Mouse (Mus musculus) right cerebral cortex, postnatal 10 days (tissue): ENCODE measurements around the gene Wnk2.
A peak's percentile ranks its signal among the peaks of the same experiment; 100 is the strongest.

Experiments
- DNase-seq, 2 experiments: peaks; one replicate each; pipeline ENCODE4 v3.0.0; 2021; ENCODE audit warnings: low spot score in 2 of 2

Wnk2 gene

DNA sequence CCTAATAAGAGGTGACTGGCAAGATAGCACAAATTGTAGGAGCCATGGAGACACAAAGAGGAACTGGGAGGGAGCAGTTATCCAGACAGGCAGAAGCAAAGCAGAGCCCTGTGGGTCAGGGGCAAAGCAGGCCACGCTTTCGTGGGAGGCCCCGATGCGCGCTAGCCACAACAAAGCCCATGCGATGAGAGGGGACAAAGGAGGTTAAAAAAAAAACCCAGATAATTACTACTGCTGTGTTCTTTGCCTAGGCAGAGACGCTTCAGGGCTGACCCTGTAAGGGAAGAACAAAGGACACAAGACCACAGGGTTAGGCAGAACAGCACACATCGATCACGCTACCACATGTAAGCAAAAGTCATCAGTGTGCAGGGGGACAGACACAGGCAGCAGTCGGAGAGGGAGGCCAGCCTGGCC, 103.7 kb downstream of the Wnk2 start:
- no peak for DNase-seq

DNA sequence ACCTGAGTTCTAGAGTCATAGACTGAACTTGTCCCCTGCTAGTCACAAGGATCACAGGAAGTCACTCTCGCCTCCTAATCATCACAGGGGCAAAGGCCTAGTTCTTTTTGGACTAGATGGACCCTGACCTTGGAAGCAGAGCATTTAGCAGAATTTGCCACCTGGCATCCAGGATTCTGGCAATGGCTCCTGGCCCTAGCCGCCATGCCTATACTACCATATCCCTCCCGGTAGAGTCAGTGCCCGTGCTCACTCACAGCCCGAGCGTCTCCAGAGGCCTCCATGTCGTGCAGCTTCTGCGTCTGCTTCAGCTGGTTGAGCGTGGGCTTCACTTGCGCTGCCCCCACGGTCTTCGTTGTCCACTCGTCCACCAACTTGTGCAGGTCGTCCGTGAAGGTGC, 105.4 kb downstream of the Wnk2 start:
- DNase-seq = no peak

DNA sequence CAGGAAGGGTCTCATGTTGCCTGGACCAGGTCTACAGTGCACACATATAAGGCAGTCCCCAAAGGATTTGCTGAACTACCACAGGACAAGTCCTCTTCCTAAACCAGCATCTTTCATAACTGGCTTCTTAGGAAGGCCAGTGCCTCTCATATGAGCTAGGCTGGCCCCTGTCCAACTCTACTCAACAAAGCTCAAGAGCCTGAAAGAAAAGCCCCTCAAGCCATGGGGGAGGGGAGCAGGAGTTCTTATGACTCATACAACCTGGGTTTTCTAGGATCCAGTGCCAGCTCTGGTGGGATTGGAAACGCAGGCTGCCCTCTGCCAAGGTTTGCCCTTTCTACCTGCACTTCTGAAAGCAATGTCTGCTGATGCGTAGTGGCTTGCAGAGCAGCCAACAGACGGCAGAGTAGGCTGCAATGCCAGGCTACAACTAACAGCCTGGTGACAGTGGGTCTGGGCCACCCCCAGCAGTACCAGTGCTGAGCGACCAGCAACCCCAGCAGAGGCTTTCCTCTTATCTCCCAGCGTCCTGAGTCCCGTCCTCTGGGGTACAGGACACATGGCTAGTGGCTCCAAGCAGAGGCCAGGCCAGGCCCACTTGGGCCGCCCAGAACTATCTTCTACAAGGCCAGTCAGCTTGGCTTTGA, 110.8 kb downstream of the Wnk2 start:
- DNase-seq = no peak

DNA sequence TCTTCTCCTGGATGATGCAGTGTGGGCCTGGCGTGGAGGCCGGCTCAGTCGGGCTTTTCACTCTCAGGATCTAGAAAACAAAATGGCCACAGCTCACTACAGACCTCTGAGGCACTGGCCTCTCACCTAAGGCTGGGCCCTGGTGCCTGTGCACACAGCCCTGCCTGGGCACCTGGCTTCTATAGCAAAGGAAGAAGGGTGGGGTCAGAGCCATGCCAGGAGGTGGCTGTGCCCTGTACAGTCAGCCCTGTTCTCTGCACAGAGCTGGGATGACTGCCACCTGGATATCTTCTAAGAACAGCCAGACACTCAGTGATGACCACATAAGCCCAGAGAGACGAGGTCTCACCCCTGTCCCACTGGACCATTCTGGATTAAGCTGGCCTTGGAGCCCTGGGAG, 111.4 kb downstream of the Wnk2 start:
- no peak for DNase-seq

DNA sequence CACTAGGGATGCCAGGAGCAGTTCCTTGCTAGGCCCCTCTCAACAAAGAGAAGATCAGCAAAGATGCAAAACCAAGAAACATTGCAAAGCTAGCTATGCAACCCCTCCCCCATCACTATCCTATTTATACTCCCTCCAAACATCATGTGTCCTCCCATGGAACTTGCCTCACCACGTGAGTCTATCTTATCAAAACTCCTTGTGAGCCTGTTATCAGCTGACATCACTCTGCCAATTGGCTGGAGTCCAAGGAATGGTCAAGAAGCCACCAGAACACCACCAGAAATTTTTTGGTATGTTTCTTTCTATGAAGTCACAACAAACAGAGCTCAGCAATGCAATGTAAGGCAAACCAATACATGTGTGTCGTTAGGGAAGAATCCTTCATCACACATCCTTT, 116.8 kb downstream of the Wnk2 start:
- DNase-seq = no peak

DNA sequence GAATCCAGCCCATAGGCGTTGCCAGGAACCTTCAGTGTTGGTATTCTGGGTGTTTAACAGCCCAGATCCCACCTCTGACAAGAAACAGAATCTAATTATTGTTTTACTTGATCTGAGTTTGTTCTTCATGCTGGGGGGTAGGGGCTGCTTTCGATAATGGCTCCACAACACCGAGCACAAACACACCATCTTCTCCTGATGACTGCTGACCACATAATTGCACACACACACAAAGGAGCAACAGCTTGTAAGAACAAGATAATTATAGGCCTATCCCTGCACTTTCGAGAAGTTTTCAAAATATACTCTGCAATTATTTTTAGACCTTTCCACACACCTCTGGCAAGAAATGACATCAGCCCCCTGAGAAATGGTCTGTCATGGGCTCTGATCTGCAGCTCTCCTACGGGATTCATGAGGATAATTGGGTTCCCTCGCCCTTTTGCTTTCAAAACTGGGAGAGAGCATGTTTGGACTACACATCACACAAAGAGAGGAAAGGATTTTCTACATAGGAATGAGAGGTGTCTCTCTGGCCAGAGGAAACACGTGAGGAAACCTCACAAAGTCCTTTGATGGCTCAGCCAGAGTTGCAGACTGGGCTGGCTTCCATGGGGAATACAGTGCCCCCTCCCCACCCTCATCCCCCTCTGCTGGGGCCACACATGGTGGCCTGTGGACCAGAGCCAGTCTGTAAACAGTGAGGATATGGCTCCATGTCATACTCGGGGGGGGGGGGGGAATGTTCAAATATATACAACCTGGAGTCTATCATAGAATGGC, 118.9 kb downstream of the Wnk2 start:
- DNase-seq = no peak

DNA sequence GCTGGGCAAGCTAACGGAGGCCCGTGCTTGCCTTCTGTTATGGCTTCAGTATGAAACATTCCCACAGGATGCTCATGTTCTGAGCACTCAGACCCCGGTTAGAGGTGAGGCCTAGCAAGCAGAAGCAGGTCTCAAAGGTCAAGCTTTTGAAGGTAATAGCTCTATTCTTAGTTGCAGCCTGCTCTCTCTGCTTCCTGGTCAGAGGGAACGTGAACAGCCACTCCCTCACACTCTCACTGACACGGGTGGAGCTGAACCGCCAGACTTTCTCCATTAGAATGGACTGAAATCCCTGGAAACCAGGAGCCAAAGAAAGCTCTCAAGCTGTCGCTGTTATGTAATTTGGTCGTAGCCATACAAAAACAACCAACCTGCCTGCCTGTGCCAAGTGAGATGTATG, 120.8 kb downstream of the Wnk2 start:
- DNase-seq = no peak

DNA sequence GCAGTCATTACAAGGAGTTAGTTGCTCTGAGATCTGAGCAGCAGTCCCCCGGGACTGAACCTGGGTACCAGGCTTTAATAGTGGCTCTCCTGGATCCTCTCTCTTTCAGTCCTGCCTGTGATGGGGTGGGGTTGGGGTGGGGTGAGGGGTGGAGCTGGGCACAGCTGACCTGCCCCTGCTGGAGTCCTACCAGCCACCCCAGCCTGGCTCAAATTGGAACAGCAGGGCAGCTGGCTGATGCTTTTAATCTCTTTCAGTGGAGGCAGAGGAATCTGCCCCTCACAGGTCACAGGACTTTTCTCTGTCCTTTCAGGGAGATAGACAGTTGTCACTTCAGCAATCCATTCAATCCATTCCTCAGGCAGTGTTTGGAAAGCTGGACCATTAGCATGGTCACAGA, 122.3 kb downstream of the Wnk2 start:
- no peak for DNase-seq

DNA sequence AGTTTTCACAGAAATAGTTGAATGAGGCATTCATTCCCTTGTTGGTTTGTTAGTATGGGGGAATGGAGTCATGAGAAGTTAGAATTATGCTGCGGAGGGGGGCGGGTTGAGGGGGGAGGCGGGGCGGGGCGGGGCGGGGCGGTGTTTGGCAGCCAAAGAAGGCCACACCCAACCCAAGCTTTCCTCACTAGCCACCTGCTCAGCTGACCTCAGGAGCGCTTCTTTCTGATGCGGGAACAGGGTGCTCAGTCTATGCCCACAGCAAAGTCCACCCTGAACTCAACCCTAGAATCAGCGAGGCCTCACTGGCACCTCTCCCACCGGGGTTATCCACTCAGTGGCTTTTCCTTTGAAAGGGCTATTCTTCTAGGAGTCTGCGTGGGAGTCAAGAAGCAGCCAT, 123.1 kb downstream of the Wnk2 start:
- DNase-seq = no peak

DNA sequence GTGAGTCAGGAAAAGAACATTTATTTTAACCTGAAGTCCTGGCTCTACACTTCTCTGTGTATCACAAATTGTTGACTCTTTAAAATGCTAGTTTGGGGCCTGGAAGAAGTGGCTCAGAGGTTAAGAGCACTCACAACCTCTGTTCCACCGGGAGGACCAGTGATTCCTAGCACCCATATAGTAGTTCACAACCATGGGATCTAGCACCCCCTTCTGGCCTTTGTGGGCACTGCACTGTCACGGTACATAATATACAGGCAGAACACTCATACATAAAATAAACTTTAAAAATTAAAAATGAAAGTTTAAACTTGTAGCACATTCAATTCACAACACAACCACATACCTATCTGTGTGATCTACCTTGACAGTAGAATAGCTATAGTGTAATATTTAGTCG, 126.1 kb downstream of the Wnk2 start:
- no peak for DNase-seq

DNA sequence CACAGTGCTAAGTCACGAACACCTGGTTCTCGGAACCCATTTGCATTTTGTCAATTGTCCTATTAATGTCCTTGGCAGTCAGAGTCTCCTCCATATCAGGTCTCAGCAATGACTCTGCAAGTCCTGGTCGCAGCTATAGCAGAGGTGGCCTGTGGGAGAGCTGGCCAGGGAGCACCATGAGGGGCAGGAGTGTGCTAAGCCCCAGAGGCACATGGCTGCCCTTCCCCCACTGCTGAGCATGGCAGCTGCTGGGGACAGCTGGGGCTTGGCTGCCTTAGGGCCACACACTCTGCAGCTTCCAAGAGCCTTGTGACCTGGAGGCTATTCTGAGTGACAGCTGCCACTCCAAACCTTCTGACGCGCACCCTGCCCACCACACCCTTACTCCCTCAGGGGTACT, 127.7 kb downstream of the Wnk2 start:
- no peak for DNase-seq

DNA sequence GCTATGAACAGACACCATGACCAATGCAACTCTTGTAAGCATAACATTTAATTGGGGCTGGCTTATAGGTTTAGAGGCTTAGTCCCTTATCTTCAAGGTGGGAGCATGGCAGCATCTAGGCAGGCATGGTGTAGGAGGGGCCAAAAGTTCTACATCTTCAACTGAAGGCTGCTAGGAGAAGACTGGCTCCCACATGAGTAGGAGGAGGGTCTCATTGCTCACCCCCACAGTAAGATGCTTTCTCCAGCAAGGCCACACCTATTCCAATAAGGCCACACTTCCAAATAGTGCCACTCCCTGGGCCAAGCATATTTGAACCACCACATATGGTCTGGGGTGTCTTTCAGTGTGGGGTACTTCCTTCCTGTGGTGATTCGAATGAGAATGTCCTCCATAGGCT, 130.4 kb downstream of the Wnk2 start:
- DNase-seq = no peak

DNA sequence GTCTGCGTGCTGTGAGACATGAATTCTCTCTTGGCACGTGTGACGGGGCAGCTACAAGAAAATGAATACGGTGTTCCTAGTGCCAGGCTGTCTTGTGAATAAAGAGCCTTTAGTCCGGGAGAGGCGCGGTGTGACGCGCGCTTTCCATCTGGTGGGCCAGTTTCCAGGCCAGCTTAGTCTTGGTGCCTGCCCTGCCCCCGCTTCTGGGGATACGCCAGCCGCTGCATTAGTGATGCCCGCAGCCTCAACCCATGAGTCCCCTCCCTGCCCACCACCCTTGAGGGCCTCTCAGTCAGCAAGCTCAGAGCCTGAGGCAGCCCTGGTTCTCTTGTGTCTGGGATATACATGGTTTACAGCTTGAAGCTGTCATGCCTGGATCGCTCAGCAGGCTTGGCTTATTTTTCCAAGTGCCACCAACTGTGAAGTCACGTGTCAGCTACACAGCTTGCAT, 131.5 kb downstream of the Wnk2 start:
- peak; percentile 93 to 95 for DNase-seq

DNA sequence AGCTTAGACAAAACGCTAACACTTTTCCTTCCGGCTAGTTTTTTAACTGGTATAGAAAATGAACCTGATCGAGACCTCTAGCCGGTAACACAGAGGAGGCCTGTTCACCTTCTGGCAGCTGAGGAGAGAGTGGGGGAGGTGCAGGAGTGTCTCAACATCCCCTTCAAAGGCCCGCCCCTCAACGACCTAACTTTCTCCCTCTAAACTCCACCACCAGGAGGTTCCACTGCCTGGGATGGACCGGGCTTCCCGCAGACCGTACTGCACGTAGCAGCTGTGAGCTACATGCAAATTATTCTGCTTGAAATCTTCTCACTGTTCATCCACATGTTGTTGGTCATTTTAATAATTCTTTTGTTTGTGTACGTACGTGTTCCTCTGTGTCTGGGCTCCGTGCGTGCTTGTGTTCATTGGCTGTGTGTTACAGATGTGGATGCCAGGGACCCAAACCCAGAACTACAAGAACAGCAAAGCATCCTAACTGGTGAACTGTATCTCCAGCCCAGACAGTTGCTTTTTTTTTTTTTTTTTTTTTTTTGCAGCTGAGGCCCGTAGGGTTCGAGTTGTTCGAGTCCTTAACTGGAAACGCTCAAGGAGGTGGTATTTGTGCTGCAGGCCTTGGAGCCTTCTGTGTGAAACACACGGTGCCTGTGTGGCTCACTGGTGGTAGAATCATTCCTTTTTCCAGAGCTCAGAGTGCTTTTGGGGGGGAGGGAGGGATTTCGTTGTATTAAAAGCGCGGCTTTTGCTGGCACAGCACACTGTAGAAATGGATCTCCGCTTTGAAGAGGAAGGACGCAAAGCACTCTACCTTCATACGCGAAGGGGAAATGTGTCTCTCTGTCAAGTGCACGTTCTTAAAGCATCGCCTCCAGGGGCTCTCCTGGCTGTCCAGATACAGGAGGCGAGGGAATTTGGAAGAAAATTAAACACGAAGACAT, 132.2 kb downstream of the Wnk2 start:
- peak; percentile 60 to 64 for DNase-seq

DNA sequence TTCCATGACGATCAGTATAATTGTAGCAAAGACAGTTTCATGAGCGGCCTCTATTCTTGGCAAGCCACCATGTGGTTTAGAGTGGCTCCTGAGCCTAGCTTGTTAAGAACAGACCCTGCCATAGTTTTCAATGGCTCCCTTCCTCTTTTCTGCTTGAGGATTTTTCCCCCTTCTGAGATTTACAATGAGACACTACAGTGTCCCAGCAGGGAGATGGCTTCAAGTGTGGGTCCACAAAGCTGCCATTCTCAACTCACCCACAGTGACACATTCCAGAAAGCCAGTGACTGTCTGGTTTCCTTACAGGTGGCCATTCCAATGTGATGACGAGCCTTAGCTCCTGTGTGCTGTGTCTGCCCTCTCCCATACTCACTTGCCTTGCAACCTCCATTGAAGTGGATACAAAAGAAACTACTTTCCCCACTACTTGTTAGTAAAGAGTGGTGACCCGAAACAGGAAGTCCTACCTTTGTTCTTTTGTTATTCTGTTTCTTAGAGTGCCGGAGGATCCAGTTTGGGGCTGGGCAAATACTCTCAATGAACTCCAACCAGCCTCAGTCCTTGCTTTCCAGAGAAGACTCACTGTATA, 134.5 kb downstream of the Wnk2 start:
- DNase-seq = no peak

DNA sequence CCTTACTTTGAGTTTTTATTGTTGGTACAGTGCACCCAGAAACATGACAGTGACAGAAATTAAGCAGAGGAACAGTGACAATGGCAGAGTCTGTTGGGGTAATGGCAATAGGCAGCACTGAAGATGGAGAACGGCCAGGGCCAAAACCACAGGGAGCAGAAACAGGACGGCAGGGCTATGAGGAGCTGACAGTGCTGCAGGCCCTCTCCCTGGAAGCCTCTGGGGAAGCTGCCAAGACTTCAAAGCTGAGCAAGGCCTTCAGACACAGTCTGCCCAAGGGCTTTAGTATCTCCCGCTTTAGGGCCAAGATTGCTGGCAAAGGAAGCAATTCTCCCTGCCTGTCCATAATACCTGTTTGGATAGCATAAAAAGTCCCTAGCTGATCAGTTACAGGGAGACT, 146.1 kb downstream of the Wnk2 start:
- peak; percentile 75 to 80 for DNase-seq

DNA sequence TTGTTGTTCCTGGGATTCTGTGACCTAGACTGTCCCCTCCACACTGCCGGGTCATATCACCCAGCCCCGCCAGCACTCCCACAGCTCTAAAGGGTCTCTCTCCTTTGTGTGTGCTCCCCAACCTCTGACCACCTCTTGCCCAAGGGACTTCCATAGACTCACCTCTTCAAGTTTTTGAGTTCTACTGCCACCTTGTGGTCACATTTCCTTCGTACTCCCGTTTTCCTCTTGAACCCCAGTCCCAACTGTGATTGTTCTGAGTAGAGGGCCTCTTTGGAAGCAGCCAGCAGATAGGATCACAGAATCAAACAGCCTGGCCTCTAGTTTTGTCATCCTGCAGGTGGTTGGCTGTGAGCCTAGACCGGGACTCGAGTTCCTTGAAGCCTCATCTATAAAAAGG, 149.2 kb downstream of the Wnk2 start:
- DNase-seq = peak; percentile 52 to 60

DNA sequence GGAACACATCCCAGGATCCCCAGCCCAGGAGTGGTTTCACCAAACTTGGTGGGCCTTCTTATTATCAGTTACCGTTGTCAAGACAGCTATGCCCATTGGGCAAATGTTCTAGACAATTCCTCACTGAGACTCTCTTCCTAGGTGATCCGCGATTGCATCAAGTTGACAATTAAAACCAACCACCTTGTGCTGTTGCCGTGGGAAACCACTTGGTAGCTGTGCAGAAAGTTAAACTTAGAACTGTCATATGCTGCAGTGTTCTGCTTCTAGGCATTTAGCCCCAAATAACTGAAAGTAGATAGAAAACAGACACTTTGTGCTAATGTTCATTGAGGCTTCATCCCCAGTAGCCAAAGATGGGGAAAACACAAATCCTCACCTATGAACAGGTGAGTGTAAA, 151.1 kb downstream of the Wnk2 start:
- DNase-seq = peak; percentile 34 to 57

DNA sequence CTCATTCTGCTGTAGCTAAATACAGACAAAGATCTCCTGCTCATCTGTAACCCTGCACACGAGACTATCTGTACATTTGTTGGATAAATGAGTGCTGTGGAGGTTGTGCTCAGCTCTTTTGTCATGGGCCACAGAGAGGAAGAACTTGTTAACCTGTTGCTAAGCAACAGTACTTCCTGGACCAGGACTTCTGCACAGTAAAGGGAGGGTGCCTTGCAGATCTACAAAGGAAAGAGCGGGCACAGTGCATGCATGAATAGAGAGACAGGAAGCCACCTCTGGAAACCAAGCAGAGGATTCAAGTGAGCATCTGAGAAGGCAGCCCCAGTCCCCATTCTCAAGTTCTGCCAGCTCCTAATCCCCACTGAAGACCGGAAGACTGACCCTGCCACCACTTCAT, 152.9 kb downstream of the Wnk2 start:
- no peak for DNase-seq

DNA sequence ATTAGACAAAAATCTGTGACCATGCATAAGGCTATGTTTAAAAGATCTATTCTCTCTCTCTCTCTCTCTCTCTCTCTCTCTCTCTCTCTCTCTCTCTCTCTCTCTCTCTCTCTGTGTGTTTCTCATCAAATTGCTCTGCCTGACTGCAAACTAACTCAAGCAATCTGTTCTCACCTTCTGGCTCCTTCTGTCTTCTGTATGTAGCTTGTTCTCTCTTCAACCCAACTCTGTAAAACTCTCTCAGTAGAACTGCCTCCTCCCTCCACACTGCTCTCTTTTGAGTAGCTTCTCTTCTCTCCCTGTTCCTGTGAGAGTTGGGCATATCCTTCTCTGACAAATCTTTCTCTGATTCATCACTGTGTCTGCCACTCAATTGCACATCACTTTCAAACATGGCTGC, 154.9 kb downstream of the Wnk2 start:
- DNase-seq = peak in 1 of 2 experiments; percentile 50

DNA sequence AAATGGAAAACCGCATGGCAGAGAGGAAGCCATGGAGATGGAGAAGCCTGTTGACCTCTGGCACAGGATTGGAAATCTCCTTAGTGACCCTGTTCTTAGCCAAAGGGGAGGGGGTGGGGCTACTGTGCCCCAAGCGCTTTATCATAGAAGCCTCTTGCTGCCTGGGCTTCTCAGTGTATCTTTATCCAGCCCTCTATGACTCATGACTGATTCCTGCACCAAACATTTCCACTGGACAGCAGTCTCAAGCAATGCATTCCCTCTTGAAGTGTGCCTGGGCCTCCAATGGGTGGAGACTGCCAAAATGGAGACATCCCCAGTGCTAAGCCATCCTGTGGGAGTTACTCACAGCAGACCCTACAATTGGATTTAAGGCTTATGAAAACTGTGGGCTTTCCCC, 157.7 kb downstream of the Wnk2 start:
- DNase-seq = no peak
